Mouse (Mus musculus): ENCODE measurements around the gene Hal. TPM values are rescaled to one million over a fixed set of nuclear protein-coding genes. Genes with fewer than 3 reads are reported as not detected.
A peak's percentile ranks its signal among the peaks of the same experiment; 100 is the strongest.

Hal gene
- polyA plus RNA-seq, 1 experiment from 2014 or later = 0.10 TPM

DNA sequence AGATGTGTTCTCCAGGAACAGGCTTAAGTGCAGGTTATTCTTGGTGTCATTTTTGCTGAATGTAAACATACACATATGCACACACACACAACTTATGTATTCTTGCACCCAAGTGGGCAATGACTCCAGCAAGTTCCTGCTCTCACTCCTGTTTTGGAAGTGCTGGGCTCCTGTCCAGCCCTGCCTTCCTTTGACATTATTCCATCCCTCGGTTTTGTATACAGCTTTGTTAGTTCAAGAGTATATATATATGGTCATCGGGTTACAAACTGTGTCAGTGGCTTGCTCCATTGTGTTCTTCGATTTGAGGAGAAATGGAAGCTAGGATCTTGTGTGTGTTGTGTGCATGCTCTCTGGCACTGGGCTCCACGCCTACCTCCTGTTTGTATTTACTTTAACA is 29.6 kb downstream of the Hal start:
- no peak overlapping the region for H3K4me2 ChIP-seq (replicated peaks)
- ATAC-seq (ENCODE audit: low FRiP score) = no peak
- WGBS = 87% methylated on average over 4 of the region's 4 CpGs
- H3K9me3 ChIP-seq (replicated peaks) = no peaks in the 10 kb centered on the region
- no peaks in the 10 kb centered on the region for H3K27me3 ChIP-seq
- H3K4me3 ChIP-seq = no peak overlapping the region
- H3K9ac ChIP-seq = no peak overlapping the region
- H3K4me1 ChIP-seq = no peaks in the 10 kb centered on the region; the same call in 1 of the 2 replicates
- H3K36me3 ChIP-seq = no peaks in the 10 kb centered on the region
- H3K27ac ChIP-seq = no peak overlapping the region

DNA sequence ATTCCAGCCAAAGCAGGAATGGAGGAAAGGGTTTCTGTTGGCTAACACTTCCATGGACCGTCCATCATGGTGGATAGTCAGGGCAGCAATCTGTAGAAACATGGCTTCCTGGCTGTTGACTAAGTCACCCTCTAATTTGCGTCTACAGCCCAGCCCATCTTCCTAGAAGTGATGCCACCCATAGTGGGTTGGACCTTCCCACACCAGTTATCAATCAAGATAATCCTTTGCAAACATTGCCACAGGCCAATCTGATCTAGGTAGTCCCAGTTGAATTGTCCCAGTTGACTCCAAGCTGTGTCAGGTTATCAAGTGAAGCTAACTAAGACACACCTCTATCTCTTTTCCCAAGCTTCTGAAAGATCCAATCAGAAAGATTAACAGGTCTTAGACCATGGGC is 30.1 kb downstream of the Hal start:
- Histone ChIP-seq H3K9ac (no peak overlapping the region), H3K27ac (no peak overlapping the region), H3K9me3 (replicated peaks) (no peaks in the 10 kb centered on the region), H3K27me3 (no peaks in the 10 kb centered on the region), H3K4me3 (no peak overlapping the region), H3K4me2 (replicated peaks) (no peak overlapping the region), H3K4me1 (no peaks in the 10 kb centered on the region; the same call in 1 of the 2 replicates), H3K36me3 (no peaks in the 10 kb centered on the region)
- WGBS = 90% methylated on average over 2 of the region's 2 CpGs
- ATAC-seq (ENCODE audit: low FRiP score) = no peak

DNA sequence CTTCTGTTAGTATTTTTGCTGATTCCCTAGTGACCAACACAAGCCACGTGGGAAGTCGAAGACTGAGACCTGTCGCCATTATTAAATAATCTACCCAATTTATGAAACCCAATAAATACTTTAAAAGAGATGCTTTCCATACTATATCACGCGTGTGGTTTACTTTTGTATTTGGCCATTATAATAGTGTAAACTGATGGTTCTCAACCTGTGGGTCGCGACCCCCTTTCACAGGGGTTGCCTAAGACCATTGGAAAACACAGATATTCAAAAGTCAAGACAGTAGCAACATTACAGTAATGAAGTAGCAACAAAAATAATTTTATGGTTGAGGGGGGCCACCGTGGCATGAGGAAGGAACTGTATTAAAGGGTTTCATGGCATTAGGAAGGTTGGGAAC is 30.6 kb downstream of the Hal start:
- Histone ChIP-seq H3K9me3 (replicated peaks) (no peaks in the 10 kb centered on the region), H3K4me1 (no peaks in the 10 kb centered on the region; the same call in 1 of the 2 replicates), H3K4me3 (no peak overlapping the region), H3K27ac (no peak overlapping the region), H3K4me2 (replicated peaks) (no peak overlapping the region), H3K27me3 (no peaks in the 10 kb centered on the region), H3K9ac (no peak overlapping the region), H3K36me3 (no peaks in the 10 kb centered on the region)
- 89% methylated on average over 8 of the region's 8 CpGs for whole genome bisulfite sequencing
- no peak for ATAC-seq (ENCODE audit: low FRiP score)

DNA sequence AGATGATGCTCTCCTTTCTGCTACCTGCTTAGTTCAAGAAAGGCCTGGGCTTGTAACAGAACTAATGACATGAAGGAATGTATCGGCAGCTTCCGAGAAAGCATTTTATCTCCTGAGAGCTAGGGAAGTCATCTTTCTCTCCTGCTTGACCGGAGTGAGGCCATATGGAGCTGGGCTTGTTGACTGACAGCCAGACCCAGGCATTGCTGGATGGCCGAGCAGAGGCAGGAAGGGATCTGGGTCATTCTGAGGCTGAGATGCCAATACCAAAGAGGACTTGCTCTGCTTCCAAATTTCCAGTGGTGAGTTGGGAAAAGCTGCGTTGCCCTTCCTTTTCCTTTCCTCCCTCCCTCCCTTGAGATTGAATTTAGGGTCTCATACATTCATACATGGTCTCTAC is 31.2 kb downstream of the Hal start:
- H3K36me3 ChIP-seq = no peaks in the 10 kb centered on the region
- H3K4me1 ChIP-seq = no peaks in the 10 kb centered on the region; the same call in 1 of the 2 replicates
- H3K9ac ChIP-seq = no peak overlapping the region
- WGBS = 86% methylated on average over 5 of the region's 5 CpGs
- no peak for ATAC-seq (ENCODE audit: low FRiP score)
- no peaks in the 10 kb centered on the region for H3K9me3 ChIP-seq (replicated peaks)
- no peak overlapping the region for H3K4me2 ChIP-seq (replicated peaks)
- H3K4me3 ChIP-seq = no peak overlapping the region
- no peak overlapping the region for H3K27ac ChIP-seq
- no peaks in the 10 kb centered on the region for H3K27me3 ChIP-seq

DNA sequence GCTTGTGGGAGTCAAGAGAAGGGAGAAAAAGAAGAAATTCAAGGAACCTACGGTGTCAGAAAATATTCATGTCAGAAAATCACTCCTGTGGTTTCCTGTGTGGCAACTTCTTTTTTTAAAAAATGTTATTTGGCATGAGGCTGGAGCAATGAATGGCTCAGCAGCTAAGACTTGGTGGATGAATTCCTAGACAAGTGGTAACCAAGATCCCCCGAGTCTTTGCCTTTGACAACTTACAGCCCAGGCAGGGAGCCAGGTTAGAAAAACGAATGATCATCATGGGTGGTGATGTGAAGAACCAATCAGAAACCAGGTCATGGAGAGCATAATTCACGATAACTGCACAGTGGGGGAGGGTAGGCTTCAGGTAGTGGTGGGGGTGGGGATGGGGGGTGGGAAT is 32.4 kb downstream of the Hal start:
- Histone ChIP-seq H3K27me3 (no peaks in the 10 kb centered on the region), H3K9ac (no peak overlapping the region), H3K27ac (no peak overlapping the region), H3K36me3 (no peaks in the 10 kb centered on the region), H3K4me1 (no peaks in the 10 kb centered on the region; the same call in 1 of the 2 replicates), H3K9me3 (replicated peaks) (no peaks in the 10 kb centered on the region), H3K4me2 (replicated peaks) (no peak overlapping the region), H3K4me3 (no peak overlapping the region)
- WGBS = 63% methylated on average over 4 of the region's 4 CpGs
- no peak for ATAC-seq (ENCODE audit: low FRiP score)

DNA sequence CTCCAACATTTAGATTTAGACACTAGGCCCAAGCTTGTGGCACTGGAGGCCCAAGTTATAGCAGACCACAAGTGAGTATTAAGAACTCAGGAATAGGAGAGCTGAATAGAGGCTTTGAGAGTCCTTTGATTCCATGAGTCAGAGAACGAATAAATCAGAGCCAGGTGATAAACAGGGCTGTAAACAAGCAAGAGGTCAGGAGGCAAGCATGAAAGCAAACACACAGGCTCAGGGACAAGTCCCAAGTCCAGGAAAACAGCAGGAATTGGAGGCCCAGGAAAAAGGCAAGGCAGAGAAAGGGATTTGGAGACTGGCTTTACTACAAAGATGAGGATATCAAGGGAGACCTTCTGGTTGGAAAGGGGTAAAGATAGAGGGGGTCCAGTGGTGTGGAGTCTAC is 36.8 kb downstream of the Hal start:
- 91% methylated on average over 1 of the region's 1 CpGs for WGBS
- H3K4me2 ChIP-seq (replicated peaks) = no peak overlapping the region
- no peaks in the 10 kb centered on the region for H3K27me3 ChIP-seq
- H3K36me3 ChIP-seq = no peaks in the 10 kb centered on the region
- H3K9ac ChIP-seq = no peak overlapping the region
- peaks cover 4% of the 10 kb centered on the region; the same call in 1 of the 2 replicates for H3K9me3 ChIP-seq (replicated peaks)
- H3K27ac ChIP-seq = no peak overlapping the region
- H3K4me3 ChIP-seq = no peak overlapping the region
- ATAC-seq (ENCODE audit: low FRiP score) = no peak
- H3K4me1 ChIP-seq = no peaks in the 10 kb centered on the region

DNA sequence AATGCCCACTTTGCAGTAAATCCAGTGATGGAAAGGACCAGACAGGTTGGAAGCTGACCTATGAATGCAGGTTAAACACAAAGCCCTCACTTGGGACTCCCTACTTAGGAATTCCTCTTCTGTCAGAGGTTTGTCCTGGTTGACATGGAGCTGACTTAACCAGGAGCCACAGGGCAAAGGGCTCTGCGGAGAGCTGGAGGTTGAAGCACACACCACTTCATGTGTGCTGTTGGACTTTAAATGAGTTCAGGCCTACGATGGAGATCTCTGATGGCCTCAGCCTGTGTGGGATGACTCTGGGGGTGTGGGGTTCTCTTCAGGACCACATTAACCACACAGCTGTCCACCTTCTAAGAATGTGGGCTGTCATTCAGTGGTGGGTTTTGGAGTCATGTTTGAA is 49.7 kb downstream of the Hal start:
- 94% methylated on average over 2 of the region's 2 CpGs for WGBS
- peaks cover 16% of the 10 kb centered on the region for H3K4me1 ChIP-seq
- no peak overlapping the region for H3K27ac ChIP-seq
- ATAC-seq (ENCODE audit: low FRiP score) = no peak
- no peak overlapping the region for H3K4me2 ChIP-seq (replicated peaks)
- peaks cover 22% of the 10 kb centered on the region for H3K27me3 ChIP-seq
- H3K9ac ChIP-seq = no peak overlapping the region
- no peak overlapping the region for H3K4me3 ChIP-seq
- H3K36me3 ChIP-seq = no peaks in the 10 kb centered on the region
- H3K9me3 ChIP-seq (replicated peaks) = no peaks in the 10 kb centered on the region

DNA sequence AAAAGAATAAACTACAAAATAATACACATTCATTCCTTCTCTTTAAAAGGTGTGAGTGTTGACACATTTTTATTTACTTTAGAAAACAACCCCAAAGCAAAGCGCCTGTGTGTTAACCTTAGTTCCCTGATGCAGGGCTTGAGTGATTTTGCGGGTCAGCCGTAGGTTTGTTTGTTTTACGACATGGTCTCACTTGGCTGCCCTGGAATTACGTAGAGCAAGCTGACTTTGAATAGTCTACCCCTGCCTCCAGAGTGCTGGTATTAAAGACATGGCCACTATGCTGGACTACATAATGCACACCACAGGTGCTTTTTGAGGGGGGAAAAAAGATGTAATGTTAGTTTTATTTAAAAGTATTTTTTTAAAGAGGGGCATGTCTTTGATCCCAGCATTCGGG is 50.2 kb downstream of the Hal start:
- peaks cover 16% of the 10 kb centered on the region for H3K4me1 ChIP-seq
- peaks cover 22% of the 10 kb centered on the region for H3K27me3 ChIP-seq
- no peak for ATAC-seq (ENCODE audit: low FRiP score)
- H3K4me2 ChIP-seq (replicated peaks) = no peak overlapping the region
- no peaks in the 10 kb centered on the region for H3K36me3 ChIP-seq
- H3K4me3 ChIP-seq = no peak overlapping the region
- H3K27ac ChIP-seq = no peak overlapping the region
- H3K9ac ChIP-seq = no peak overlapping the region
- H3K9me3 ChIP-seq (replicated peaks) = no peaks in the 10 kb centered on the region
- 63% methylated on average over 6 of the region's 6 CpGs for WGBS

DNA sequence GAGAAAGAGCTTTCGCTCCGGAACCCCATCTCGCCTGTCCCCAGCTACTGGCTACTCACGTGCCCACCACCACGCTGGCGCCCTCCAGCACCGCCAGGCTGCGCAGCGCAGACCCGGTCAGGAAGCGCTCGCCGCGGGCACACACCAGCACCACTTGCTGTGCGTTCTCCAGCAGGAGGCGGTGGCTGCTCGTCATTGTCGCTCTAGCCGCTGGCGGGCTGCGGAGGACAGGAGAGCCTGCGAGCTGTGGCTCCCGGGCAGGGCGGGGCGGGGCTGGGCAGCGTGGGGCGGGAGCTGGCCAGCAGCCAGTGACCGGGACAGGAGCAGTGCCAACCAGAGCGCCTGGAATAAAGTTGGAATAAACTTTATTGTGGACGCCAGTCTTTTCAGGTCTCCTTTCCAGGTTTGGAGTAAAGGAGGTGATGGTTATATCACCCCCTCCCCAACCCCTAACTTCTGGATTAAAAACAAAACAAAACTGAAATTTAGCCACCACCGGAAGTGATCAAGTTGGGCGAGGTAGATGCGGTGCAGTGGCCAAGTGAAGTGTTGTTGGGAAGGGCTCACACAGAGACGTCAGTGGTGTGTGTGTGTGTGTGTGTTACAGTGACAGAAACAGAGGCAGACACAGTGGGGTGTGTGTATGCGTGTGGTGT is 51.3 kb downstream of the Hal start, which contains the start of gene Amdhd1:
Gene Amdhd1, minus strand, starts transcription at position 259 of the 656 bp plus-strand sequence.
- H3K4me3 ChIP-seq = peak within 1 kb of the TSS; percentile 34
- no peaks in the 10 kb centered on the region for H3K9me3 ChIP-seq (replicated peaks)
- H3K27ac ChIP-seq = no peak within 1 kb of the TSS
- peaks cover 16% of the 10 kb centered on the region for H3K27me3 ChIP-seq
- H3K9ac ChIP-seq = peak within 1 kb of the TSS; percentile 51
- peaks cover 13% of the 10 kb centered on the region for H3K4me1 ChIP-seq
- no peaks in the 10 kb centered on the region for H3K36me3 ChIP-seq
- WGBS = 3% methylated on average over 35 of the region's 35 CpGs
- ATAC-seq (ENCODE audit: low FRiP score) = peak; percentile 96
- peak within 1 kb of the TSS; percentile 71 for H3K4me2 ChIP-seq (replicated peaks)

DNA sequence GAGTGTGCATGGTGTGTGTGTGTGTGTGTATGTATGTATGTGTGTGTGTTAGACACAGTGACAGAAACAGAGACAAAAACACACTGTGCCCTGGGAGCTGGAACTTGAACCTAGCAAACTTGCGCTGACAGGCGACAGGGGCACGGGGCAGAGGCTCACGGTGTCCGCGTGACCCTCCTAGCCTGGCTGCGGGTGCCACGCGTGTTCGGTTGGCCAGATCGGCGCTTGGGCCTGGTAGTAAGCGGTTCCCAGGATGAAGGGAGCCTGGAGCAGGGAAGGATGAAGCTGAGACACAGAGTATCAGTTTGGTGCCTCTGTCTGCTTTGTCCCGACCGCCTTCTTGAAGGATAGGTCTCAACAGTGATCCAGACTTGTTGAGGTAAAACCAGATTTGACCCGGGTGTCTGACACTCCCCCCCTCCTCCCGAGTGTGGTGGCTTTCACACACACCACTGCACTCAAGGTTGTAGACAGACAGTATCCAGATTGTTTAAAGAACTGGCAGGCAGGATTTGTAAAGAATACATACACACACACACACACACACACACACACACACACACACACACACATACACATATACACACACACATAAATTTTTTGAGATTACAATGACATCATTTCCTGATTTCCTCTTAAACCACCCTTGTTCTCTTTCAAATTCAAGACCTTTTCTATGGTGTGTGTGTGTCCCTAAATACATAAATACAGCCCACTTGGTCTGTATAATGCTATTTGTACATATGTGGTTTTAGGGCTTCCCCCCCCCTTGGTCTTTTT is 52.1 kb downstream of the Hal start, which contains the start of gene Ccdc38:
Gene Ccdc38, plus strand, starts transcription at position 202 of the 780 bp plus-strand sequence.
- no peak within 1 kb of the TSS for H3K27ac ChIP-seq
- H3K27me3 ChIP-seq = peaks cover 10% of the 10 kb centered on the region
- H3K4me1 ChIP-seq = peaks cover 13% of the 10 kb centered on the region
- H3K9me3 ChIP-seq (replicated peaks) = no peaks in the 10 kb centered on the region
- peak; percentile 30 for ATAC-seq (ENCODE audit: low FRiP score)
- H3K4me2 ChIP-seq (replicated peaks) = peak within 1 kb of the TSS; percentile 71
- H3K9ac ChIP-seq = peak within 1 kb of the TSS; percentile 51
- H3K4me3 ChIP-seq = peak within 1 kb of the TSS; percentile 34
- WGBS = 59% methylated on average over 17 of the region's 17 CpGs
- H3K36me3 ChIP-seq = no peaks in the 10 kb centered on the region

DNA sequence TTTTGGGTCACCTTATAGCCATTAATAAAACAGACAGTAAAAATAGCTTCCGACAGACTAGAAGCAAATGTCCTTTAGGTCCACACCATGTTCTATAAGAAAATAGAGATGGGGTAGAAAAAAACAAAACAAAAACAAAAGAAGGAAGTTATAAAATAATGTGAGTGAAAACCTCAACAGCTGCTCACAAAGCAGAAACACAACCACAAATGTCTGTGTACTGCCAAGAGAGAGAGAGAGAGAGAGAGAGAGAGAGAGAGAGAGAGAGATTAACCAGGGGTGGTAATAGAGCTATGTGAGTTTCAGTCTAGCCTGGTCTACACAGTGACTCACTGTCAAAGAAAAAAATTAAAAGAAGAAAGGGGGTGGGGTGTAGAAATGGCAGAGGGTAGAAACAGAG is 53.0 kb downstream of the Hal start:
- Histone ChIP-seq H3K4me1 (peaks cover 13% of the 10 kb centered on the region), H3K27me3 (peaks cover 10% of the 10 kb centered on the region), H3K27ac (no peak overlapping the region), H3K36me3 (no peaks in the 10 kb centered on the region), H3K4me3 (no peak overlapping the region), H3K9me3 (replicated peaks) (no peaks in the 10 kb centered on the region), H3K4me2 (replicated peaks) (no peak overlapping the region), H3K9ac (no peak overlapping the region)
- ATAC-seq (ENCODE audit: low FRiP score) = no peak
- WGBS = 79% methylated on average over 1 of the region's 1 CpGs

DNA sequence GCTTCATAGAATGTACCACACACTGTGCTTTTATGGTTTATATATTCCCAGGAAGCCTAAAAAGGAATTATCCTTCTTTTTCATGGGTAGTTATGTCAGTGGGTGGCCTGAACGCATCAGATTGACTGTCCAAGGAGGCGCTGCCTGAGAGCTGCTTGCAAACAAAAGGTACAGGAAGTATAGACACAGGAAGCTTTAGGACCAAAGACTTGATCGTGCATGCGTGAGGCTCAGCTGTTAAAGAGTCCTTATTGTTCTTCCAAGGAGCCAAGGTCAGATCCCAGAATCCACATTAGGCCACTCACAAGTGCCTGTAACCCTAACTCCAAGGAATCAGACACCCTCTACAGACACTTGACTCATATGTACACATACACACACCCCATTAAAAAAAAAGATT is 53.8 kb downstream of the Hal start:
- H3K27me3 ChIP-seq = peaks cover 10% of the 10 kb centered on the region
- H3K9ac ChIP-seq = no peak overlapping the region
- ATAC-seq (ENCODE audit: low FRiP score) = no peak
- WGBS = 36% methylated on average over 4 of the region's 4 CpGs
- H3K4me1 ChIP-seq = peaks cover 13% of the 10 kb centered on the region
- H3K36me3 ChIP-seq = no peaks in the 10 kb centered on the region
- no peak overlapping the region for H3K27ac ChIP-seq
- no peaks in the 10 kb centered on the region for H3K9me3 ChIP-seq (replicated peaks)
- H3K4me2 ChIP-seq (replicated peaks) = no peak overlapping the region
- H3K4me3 ChIP-seq = no peak overlapping the region
